Mouse (Mus musculus) Muller cell, postnatal 12 days (primary cell): ENCODE results near the gene Slc37a1.
A peak's percentile ranks its signal among the peaks of the same experiment; 100 is the strongest.

Experiments used
- DNase-seq: peaks from one replicate; pipeline ENCODE4 v3.0.0-alpha.2; 2015; ENCODE audit errors: inconsistent ontology term

The Slc37a1 gene

DNA sequence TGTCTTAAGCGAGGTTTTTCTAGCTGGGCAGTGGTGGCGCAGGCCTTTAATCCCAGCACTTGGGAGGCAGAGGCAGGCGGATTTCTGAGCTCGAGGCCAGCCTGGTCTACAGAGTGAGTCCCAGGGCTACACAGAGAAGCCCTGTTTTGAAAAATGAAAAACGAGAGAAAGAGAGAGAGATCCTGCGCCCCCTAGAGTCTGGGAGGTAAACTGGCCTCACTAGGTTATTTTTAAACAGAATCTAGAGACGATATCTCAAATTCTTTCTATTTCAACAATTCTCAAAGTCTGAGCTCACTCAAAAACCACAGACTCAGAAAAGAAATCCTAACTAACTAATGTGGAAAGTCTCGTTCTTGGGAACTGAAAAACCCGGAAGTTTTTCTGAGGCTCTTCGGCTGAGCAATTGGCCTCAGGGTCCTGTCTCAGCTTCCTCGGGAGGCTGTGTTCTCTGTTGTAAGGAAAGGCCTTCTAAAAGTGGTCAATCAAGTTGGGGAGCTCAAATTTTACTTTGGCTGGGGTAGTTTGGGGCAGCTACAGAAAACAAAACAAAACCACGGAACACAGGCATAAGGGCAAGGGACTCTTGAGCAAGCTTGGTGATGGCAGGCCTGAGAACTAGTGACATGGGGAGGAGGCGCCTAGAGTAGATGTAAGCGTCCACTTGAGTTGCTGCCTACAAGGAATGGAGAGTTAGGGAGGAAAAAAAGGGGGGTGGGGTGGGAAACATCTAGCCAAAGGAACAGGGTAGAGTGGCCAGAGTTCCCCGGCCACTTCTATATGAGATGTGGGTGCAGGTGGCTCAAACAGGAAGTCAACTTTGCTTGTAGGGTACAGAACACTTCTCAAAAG is 8.0 kb downstream of the Slc37a1 start:
- DNase-seq, result no peak

DNA sequence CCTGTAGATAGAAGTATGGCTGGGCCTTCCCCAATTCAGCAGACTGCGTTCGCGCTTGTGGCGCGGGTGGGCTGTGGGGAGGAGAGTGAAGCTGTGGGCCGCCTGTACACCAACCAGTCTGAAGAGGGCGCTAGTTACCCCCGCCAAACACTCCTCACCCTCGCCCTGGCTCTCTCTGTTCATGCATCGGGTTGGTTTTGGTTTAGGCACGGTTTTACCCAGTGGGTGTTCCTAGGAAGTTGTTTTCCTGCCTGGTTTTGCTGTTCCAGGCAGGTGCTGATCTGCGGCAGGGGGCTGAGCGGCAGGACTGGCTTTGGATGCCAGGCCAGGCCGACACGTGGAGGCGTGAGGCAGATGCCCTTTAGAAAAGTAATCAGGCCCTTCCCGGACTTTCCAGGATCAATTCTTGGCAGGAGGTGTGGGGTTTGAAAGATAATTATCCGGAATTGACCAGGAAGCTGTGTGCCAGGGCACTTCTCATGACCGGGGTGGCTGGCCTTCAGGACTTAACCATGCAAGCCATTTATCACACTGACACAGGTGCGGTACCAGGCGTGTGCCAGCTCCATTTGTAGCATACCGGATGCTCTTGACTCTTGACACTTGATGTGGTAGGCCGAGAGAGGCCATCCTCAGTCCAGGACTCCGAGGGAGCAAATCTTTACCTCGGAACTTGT is 8.8 kb downstream of the Slc37a1 start:
- DNase-seq, result peak; percentile 11

DNA sequence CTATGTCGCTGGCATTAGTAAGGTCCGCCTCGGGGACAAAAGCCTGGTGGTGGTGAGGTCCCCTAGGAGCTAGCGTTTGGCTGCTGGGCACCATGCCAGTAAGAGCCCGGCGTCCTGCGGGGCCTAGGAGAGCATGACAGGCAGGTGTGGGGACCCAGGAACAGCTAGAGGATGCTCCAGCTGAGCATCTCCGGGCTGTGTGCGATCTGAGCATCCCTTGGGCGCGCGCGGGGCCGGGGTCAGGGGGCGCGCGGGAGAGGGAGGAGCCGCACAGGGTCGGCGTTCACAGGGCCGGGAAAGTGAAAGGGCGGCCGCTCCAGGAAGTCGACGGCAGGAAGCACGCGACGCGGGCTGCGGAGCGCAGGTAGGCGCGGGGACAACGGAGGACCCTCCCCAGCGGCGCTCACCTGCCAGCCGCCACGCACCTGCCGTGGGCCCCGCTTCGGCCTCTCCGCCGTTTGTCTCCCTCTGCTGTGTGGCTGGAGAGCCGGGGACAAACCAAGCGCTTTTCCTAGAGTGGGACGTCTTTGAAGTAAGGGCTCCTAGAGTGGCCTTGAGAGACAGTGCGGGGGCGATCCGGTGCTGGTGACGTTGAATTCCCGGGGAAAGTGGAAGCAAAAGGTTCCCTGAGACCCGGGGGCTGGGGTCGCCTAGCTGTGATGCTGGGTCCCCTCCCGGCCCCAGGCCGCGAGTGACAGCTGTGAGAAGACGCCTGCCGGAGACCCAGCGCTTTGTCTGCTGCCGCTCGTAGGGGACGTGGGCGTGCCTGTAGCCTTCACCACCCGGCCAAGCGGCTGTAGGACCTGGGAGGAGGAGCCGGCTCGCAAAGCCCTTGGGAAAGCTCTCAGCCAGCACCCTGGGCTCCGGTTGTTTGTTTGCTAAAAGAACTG is 9.5 kb downstream of the Slc37a1 start:
- peak; percentile 78 for DNase-seq

DNA sequence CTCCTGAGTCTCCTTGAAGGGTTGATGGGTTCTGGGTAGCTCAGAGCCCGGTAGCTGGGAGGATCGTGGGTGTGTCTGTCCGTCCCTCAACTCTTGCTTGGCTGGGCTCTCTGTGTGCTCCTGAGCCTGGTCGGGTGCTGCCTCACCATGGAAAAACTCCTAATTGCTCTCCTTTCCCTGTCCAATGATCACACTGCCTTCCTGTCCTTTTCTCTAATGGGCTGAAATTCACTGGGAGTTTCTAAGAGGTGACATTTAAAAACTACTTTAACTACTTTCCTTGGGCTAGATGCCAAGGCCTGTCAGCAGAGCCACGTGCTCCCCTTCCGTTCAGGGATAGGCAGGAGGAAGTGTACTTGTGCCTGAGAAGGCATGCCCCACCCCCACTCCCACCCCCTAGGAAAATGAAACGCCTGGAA is 10.9 kb downstream of the Slc37a1 start:
- peak; percentile 27 for DNase-seq

DNA sequence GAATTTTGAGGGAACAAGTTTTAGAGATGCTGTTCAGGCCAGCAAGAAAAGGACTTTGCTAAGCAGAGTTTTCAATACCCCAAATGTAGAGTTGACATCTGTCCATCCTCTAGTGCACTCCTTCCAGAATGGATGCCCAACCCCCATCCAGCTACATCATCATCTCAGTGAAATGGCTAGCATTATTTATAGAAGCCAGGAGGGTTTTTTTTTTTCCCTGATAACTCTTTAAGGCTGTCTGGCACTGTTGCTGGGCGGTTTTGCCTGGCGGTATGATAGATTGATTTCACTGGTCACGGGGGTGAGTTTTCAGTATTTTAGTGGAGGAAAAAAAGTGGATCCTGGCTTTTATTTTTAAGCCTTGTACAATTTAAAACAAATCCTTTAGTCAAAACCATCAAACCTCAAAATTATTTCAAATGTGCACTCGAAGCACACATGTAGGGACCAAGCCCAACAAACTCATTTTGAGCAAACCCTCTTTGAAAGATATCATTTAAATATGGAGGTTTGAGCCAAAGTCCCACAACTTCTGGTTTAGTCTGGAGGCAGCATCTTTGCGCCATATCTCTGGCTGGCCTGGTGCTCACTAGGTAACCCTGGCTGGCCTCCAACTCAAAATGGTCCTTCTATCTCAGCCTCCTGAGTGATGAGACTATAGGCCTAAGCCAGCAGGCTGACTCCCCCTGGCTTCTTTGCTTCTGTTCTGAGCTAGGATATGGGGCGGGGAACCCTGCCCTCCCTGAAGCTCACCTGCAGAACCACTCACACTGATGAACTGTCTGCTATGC is 12.0 kb downstream of the Slc37a1 start:
- no peak for DNase-seq

DNA sequence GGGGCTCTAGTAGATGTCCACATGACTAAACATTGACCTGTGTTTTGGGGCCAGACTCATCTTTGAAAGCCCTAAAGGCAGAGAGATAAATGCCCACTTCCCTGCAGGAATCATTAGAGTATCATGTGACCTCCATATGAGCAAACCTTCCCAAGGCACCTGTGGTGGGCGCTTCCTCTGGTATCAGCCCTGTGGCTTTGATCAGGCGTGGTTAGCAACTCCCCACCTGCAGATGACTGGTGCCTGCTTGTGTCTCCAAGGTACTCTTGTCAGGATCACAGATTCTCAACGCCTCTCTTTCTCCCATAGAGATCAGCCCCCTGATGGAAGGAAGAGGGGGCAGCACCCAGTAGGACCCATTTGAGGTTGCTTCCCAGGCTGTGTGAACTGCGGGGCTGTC is 13.4 kb downstream of the Slc37a1 start:
- DNase-seq, result no peak

DNA sequence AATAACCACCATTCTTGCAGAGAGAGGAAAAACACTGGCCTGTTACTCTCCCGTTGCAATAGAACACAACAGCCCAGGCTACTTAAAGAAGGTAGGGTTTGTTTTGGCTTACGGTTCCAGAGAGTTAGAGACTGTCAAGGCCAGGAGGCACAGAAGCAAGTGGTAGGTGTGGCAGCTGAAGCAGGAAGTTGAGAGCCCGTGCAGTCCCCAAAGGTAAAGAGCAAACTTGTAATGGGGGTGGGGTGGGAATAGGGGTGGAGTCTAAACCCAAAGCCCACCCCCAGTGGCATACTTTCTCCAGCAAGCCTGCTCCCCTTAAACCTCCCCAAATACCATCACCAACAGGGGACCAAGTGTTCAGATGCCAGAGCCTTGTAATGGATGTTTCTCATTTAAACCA is 14.1 kb downstream of the Slc37a1 start:
- no peak for DNase-seq

DNA sequence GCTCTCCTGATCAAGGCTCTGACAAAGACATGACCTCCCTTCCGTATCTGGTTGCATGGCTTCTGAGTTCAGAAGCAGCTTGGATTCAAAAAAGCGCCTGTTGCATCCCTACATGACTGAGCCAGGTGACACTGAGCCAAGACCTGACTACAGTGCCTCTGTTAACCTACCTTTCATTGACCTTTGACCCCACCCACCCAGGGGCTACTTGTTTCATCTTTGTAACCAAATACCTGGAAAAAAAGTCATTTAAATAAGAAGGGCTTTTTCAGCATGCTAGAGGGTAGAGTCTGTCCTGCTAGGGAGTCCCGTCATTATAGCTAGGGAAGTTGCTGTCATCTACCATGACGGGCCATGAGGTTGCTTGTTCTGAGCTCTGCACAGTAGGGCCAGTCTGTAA is 16.8 kb downstream of the Slc37a1 start:
- no peak for DNase-seq

DNA sequence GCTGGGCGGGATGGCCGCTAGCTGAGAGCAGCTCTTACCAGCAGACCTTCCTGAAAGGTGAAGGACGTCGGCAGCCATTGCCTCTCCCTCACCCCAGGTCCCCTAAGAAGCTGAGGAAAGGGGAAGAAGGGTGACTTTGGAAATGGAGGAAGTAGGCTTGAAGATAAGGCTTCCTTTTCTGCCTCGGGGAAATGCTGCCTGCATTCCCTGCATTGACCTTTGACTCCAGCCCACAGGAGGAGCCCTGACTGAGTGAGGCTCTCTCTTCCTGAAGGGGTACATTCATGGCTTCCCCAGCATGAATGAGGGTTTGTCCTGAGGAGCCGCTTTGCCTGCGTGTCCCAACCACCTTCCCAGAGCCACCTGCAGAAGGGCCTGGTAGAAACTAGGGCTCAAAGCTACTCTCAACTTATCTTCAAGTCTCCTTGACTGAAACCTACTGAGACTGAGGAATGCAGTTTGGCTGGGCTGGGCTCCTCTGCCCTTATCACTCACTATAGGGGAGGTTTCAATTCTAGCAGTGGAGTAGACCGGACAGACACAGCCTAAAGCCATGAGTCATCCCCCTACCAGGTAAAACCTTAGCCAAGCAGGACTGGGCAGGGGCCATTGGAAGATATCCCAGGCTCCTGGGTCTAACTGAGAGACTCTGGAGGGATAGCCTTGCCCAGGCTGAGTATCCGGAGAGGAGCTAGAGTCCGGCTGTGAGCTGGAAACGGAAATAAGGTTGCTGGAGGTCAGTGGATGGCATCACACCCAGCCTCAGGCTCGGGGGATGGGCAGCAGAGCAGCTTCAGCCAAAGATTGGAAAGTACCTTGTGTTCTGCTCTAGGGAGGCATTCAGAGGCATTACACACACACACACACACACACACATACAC is 18.5 kb downstream of the Slc37a1 start:
- no peak for DNase-seq

DNA sequence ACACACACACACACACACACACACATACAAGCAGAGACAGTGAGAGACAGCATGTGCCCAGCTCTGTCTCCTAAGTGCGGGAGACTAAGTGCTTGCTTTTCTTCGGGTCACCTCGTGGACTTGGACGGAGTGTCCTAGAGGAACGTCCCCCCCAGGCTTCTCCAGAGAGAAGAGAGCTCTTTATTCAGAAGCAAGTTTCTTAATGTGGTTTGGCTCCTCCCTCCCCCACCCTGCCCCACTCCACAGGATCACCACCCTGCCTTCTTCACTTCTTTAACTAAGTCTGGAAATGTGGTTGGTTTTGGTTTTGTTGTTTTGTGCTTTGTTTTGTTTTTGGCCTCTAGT is 19.2 kb downstream of the Slc37a1 start:
- DNase-seq, result no peak

DNA sequence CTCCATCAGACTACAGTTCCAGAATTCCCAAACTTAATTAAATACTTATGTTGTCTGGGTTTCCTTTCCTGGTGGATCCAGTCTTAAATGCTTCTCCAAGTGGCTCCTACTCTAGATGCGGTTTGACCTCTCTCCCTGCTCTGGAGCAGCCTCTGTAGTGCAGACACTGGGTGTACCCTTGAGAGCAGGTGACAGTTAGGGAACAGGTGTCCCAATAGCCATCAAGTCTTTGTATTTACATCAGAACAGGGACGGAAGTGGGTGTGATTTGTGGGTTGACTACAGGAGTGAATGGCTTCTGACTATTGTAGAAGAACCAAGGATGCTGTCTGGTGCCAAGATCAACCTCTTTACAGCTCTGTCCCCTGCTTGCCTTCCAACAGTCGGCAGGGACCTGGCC is 21.2 kb downstream of the Slc37a1 start:
- no peak for DNase-seq

DNA sequence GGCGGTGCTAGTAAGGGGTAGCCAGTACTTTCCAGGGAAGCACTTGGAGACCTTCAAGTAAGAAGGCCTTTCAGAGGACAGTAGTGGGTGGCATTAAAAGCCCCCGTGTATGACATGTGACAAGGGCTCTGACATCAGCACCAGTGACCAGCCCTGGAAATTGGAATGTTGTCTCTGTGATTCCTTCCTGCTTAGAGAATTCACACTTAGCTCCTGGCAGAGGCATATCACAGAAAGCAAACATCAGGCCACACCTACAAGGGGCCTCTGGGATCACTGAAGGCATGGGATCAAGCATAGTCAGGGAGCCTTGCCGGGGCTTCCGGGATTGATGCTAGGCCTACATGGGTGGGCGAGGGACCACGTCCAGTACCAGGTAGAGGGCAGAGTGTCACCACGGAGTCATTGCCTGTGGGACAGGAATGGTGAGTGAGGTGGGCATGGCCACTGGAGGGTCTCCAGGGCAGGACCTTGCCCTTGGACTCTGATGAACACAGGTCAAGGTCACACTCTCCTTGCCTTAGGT is 21.8 kb downstream of the Slc37a1 start:
- no peak for DNase-seq

DNA sequence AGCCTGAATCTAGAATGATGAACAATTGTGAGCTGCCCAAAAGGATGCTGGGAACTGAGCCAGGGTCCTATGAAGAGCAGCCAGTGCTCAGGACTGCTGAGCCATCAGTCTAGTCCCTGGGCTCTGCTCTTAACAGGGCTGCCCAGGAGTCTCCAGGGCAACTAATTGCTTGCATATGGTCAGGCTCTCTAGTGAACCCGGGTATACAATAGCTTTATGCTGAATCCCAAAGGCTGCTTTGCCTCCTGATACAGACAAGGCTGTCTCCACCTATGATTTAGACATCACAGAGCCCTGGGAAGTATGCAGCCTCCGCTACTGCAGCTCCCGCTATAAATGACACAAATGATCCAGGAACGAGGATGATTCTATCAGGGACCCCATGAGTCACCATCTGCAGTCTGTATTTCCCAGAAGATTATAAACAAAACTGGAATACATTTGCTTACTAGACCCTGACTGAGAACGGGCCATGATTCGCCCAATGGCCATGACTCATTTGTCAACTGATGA is 22.7 kb downstream of the Slc37a1 start:
- peak; percentile 63 for DNase-seq

DNA sequence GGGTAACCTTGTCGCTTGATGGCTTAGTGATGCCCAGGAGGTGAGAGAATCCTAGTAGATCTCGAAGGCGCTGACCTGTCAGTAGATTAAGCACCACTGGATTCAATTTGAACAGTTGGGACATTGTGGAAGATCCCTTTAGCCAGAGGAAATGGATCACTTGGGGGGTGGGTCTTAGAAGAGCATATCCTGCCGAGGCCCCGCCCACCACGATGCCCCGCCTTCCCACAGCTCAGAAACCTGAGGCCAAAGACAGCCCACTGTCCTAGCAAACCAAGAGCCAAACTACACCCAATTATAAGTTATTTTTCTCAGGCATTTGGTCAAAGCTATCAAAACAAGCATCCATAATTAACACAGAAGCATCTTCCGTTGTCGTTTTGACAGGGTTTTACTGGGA is 24.5 kb downstream of the Slc37a1 start:
- no peak for DNase-seq

DNA sequence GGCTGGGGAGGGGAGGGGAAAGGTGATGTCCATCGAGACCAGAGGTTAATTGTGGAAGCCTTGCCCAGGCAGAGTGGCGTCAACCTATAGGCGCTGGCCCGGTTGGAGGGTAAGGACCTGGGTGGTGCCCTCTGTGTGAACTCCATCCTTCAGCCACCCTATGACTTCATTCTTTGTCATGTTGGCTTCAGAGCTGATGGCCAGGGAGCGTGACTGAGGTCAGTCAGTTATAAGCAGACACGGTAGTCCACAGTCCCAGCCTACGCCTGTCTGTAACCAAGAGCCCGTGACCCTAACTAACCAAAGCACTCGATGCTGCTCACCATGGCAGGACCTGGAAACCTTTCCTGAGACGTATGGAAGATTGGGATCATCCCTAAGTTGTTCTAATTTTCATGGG is 26.1 kb downstream of the Slc37a1 start:
- no peak for DNase-seq

DNA sequence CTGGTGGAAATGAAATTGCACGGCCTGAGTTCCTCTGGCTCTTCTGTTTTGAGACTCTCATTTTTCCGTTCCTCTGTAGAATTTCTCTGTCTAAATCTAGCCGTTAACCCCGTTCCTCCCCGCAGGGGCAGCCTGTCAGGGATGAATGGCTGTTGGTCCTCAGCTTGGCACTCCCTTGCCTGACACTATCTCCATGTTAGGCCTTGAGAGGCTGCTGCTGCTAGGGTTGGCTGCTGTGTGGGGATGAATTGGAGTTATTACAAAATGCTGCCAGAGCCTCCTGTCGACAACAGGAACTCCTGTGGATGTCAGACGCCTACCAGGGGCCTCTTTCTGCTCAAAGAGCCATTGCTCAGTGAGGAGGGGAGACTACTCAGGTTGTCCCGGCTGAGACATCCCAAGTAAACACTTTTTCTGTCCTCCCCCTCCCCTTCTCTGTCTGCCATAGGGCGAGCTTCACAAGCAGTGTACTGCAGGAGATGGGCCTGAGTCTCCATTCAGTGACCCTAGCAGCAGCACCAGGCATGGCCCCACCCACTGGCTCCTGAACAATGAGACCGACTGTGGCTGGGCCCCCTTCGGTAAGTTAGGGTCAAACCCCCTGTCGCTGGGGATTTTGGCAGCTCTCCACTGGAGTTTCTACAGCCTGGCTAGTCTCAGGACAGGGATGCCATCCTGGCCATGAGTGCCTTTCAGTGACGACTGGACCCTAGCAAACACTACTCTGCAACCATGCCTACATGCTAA is 28.6 kb downstream of the Slc37a1 start:
- peak; percentile 50 for DNase-seq

DNA sequence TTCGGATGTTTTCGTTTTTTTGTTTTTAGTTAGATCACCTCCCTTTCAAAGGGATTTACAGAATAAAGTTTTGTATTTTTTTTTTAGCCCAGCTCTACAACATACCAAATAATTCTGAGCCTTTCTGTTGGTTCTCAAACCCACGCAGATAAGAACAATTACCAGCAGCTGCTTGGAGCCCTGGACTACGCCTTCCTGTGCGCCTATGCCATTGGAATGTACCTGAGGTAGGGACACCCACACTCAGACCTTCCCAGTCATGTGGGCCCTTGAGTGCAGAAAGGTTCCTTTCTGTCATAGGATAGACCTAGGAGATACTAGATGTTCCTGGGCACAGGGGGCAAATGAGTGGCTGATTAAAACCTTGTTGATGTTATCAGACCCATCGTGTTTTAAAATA is 29.4 kb downstream of the Slc37a1 start:
- DNase-seq, result no peak

DNA sequence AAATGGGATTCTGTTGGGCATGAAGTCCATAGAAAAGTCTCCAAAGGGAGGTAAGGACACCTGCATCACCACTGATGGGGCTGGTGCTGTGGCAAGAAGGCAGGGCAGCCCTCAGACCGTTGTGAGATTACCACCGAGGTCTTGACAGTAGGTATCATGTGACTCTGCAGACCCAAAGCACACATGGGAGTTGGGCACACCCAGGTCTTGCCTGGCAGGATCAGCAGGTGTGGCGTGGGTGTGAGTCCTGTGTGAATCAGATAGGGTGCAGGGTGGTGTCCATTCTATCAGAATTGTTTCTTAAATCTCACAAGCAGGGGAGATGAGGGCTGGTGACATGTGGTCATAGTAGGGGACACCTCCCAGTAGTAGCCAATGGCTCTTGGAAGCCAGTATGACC is 30.4 kb downstream of the Slc37a1 start:
- DNase-seq, result no peak

DNA sequence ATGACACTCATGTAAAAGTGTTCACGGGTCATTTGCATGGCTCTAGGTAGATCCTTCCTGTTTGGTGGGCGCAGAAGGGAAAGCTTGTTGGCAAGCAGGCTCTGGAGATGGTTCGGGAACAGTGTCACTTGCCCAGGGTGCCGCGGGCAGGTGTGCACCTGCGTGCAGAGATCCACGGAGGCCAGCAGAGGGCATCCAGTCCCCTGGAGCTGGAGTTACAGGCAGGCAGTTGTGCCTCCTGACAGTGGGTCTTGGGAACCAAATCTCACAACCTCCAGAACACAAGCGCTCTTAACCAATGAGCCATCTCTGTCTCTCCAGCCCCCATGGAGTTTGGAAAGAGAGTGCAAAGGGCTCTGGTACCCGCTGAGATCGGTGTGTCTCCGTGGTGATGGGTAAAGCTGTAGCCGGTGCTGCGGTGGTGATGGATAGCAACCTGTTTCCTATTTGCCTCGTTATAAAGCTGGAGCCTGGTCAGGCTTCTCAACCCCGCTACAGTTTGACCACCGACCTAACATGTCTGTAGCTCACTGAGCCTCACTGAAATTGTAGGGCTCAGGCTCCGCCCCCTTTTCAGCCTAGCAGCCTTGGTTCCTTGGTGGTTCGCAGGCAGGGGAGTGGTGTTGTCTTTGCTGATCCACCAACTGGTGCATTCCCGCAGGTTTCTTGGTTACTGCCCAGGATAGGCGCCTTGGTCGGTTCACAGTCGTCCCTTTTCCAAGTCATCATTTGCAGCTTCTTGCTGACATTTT is 31.1 kb downstream of the Slc37a1 start:
- DNase-seq, result no peak
